Mouse (Mus musculus) E14TG2a.4 (cell line): ENCODE measurements around the gene Nedd9.

Experiments used
- CTCF ChIP-seq: conservative IDR thresholded peaks from 2 replicates; pipeline ENCODE4 v1.5.1; 2014; ENCODE audit warnings: low read length
- NANOG ChIP-seq: IDR thresholded peaks from 2 replicates; pipeline ENCODE4 v1.6.1; 2014; ENCODE audit warnings: borderline replicate concordance, low read length, mixed read lengths

DNA sequence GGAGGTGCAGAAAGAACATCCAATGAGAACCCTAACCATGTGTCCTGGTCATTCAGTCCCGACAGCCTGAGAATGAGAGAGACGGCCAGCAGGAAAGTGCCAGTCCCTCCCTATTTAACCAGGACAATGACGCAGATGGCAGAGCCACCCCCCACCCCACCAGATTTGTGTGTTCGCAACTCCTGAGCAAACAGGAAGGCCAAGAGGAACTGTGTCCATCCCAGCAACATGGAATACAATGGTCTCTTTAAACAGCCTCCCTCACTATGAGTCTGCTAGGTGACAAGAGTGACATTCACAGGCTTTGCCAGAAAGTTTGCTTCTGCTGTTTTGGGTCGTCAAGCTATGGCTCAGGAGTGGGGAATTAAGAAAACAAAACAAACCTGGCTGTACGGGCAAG is 141.9 kb downstream of the Nedd9 start:
- TF ChIP-seq CTCF (no peak), NANOG (no peak)
